11 mouse cellular contexts compared by ENCODE assay signal in genomic region chr2:149739886-149740285, GRCm38 (mm10).
DNase-seq lines count a peak whose midpoint lies in the region; ATAC-seq lines count a peak whose summit lies in the region.
"Had no signal": no experiment of that assay in that cellular context is flagged by ENCODE, and none has a peak within 500 bp of the region (broad histone marks: within the 10 kb centered on the region; RNA-seq: fewer than 3 reads in every experiment).

No protein-coding gene starts in this region.

- 73% methylated on average over 2 of the region's 2 CpGs for WGBS in midbrain, embryonic 13.5 days
- 93% methylated on average over 2 of the region's 2 CpGs for WGBS in midbrain, embryonic 11.5 days
- WGBS in intestine, embryonic 15.5 days = 48% methylated on average over 2 of the region's 2 CpGs
- 74% methylated on average over 2 of the region's 2 CpGs for WGBS in stomach, embryonic 14.5 days

- no peak overlapping the region for H3K27ac ChIP-seq in midbrain, embryonic 13.5 days
- H3K27ac ChIP-seq in midbrain, embryonic 11.5 days (ENCODE audit: low read depth, low read length) = no peak overlapping the region
- no peak overlapping the region for H3K27ac ChIP-seq in intestine, embryonic 15.5 days
- no peak overlapping the region for H3K27ac ChIP-seq in stomach, embryonic 14.5 days (ENCODE audit: low read length)
- H3K27ac ChIP-seq: midbrain, embryonic 12.5 days had no signal

- H3K9me3 ChIP-seq in midbrain, embryonic 13.5 days = no peaks in the 10 kb centered on the region
- no peaks in the 10 kb centered on the region for H3K9me3 ChIP-seq in midbrain, embryonic 11.5 days (ENCODE audit: control insufficient read depth, low read length)
- H3K9me3 ChIP-seq in intestine, embryonic 15.5 days = no peaks in the 10 kb centered on the region
- H3K9me3 ChIP-seq in stomach, embryonic 14.5 days (ENCODE audit: control insufficient read depth, low read depth, low read length) = no peaks in the 10 kb centered on the region
- H3K9me3 ChIP-seq: midbrain, embryonic 12.5 days had no signal

- H3K4me1 ChIP-seq in midbrain, embryonic 13.5 days (replicated peaks) = 0 out of 2 replicates have a peak, but pooled peaks cover 3% of the 10 kb centered on the region
- H3K4me1 ChIP-seq in midbrain, embryonic 11.5 days (ENCODE audit: control insufficient read depth, insufficient read depth, low read length) = no peaks in the 10 kb centered on the region
- H3K4me1 ChIP-seq in intestine, embryonic 15.5 days (replicated peaks) = no peaks in the 10 kb centered on the region
- no peaks in the 10 kb centered on the region for H3K4me1 ChIP-seq in stomach, embryonic 14.5 days (ENCODE audit: control insufficient read depth, insufficient read depth, low read length)
- H3K4me1 ChIP-seq: midbrain, embryonic 12.5 days had no signal

- H3K36me3 ChIP-seq in midbrain, embryonic 13.5 days = no peaks in the 10 kb centered on the region
- no peaks in the 10 kb centered on the region for H3K36me3 ChIP-seq in midbrain, embryonic 11.5 days (ENCODE audit: control insufficient read depth, insufficient read depth, low read length)
- no peaks in the 10 kb centered on the region for H3K36me3 ChIP-seq in intestine, embryonic 15.5 days
- no peaks in the 10 kb centered on the region for H3K36me3 ChIP-seq in stomach, embryonic 14.5 days (ENCODE audit: control insufficient read depth, insufficient read depth, low read length)
- H3K36me3 ChIP-seq: midbrain, embryonic 12.5 days had no signal

- DNase-seq in midbrain, embryonic 11.5 days (ENCODE audit: low spot score, missing footprints) = no peak
- peak; percentile 82 for DNase-seq in cerebellum, adult 9-11 months
- DNase-seq in gastrocnemius, postnatal 25 days = no peak
- DNase-seq in adrenal gland, adult 18-20 months (ENCODE audit: low spot score in 2 of 2) = no peak
- DNase-seq: kidney, postnatal 36 days had no signal

- no peak overlapping the region for H3K4me2 ChIP-seq in midbrain, embryonic 13.5 days (replicated peaks)
- H3K4me2 ChIP-seq in midbrain, embryonic 11.5 days = no peak overlapping the region
- H3K4me2 ChIP-seq in intestine, embryonic 15.5 days (replicated peaks) = no peak overlapping the region
- no peak overlapping the region for H3K4me2 ChIP-seq in stomach, embryonic 14.5 days (replicated peaks; ENCODE audit: low read depth, low read length)
- H3K4me2 ChIP-seq: liver, embryonic 11.5 days; midbrain, embryonic 12.5 days had no signal

- H3K27me3 ChIP-seq in midbrain, embryonic 13.5 days = no peaks in the 10 kb centered on the region
- no peaks in the 10 kb centered on the region for H3K27me3 ChIP-seq in midbrain, embryonic 11.5 days (ENCODE audit: control insufficient read depth, insufficient read depth, low read length)
- H3K27me3 ChIP-seq in intestine, embryonic 15.5 days (replicated peaks) = no peaks in the 10 kb centered on the region
- H3K27me3 ChIP-seq in stomach, embryonic 14.5 days (ENCODE audit: control insufficient read depth, insufficient read depth, low read length) = no peaks in the 10 kb centered on the region
- H3K27me3 ChIP-seq: midbrain, embryonic 12.5 days had no signal

- H3K4me3 ChIP-seq in midbrain, embryonic 13.5 days (replicated peaks) = no peak overlapping the region
- no peak overlapping the region for H3K4me3 ChIP-seq in midbrain, embryonic 11.5 days (ENCODE audit: low read depth, low read length)
- H3K4me3 ChIP-seq in intestine, embryonic 15.5 days (replicated peaks) = no peak overlapping the region
- H3K4me3 ChIP-seq in stomach, embryonic 14.5 days (ENCODE audit: low read depth, low read length) = no peak overlapping the region
- H3K4me3 ChIP-seq: erythroblast, embryonic 14.5 days; midbrain, embryonic 12.5 days had no signal

- ATAC-seq in midbrain, embryonic 13.5 days = peak; percentile 75
- no peak for ATAC-seq in midbrain, embryonic 11.5 days (ENCODE audit: low FRiP score)
- peak; percentile 75 for ATAC-seq in intestine, embryonic 15.5 days
- 0 out of 2 replicates have a peak, but pooled peaks have one; percentile 28 for ATAC-seq in stomach, embryonic 14.5 days (ENCODE audit: insufficient number of reproducible peaks, insufficient read depth, low FRiP score, low read depth)

- H3K9ac ChIP-seq in midbrain, embryonic 13.5 days (replicated peaks) = no peak overlapping the region
- no peak overlapping the region for H3K9ac ChIP-seq in midbrain, embryonic 11.5 days (ENCODE audit: low read length)
- no peak overlapping the region for H3K9ac ChIP-seq in intestine, embryonic 15.5 days
- H3K9ac ChIP-seq in stomach, embryonic 14.5 days (replicated peaks; ENCODE audit: low read depth, low read length) = no peak overlapping the region
- H3K9ac ChIP-seq: midbrain, embryonic 12.5 days had no signal
